Mouse (Mus musculus) cerebellum, adult 2 months (tissue): ENCODE results near the gene Cep72.

Experiments used
- CTCF ChIP-seq: fragments of 200-500 bp; IDR thresholded peaks from 2 replicates; pipeline ENCODE4 v1.5.1; 2011; ENCODE audit warnings: low read depth, mild to moderate bottlenecking, control low read depth, low read length, moderate library complexity, borderline replicate concordance; ENCODE audit not compliant: insufficient read depth
- POLR2A ChIP-seq: fragments of 200-500 bp; IDR thresholded peaks from 2 replicates; pipeline ENCODE4 v1.6.1; 2011; ENCODE audit warnings: low read length, control low read depth, borderline replicate concordance; ENCODE audit not compliant: insufficient read depth

- TF ChIP-seq POLR2A (no peak), CTCF (no peak)
Measured at GRCm38 (mm10) chr13:74017426-74017825, 44.7 kb downstream of the Cep72 start.
